8 mouse cellular contexts compared by ENCODE assay signal in genomic region chr6:108738463-108739203, GRCm38 (mm10). TPM values are rescaled to one million over a fixed set of nuclear protein-coding genes. Genes with fewer than 3 reads are reported as not detected.
DNase-seq lines count a peak whose midpoint lies in the region; ATAC-seq and TF ChIP-seq lines count a peak whose summit lies in the region.
"Had no signal": no experiment of that assay in that cellular context is flagged by ENCODE, and none has a peak within 500 bp of the region (broad histone marks: within the 10 kb centered on the region; RNA-seq: fewer than 3 reads in every experiment).

No protein-coding gene starts in this region.

- H3K4me3 ChIP-seq in kidney, embryonic 15.5 days (replicated peaks): no peak overlapping the region
- H3K4me3 ChIP-seq in limb, embryonic 13.5 days: no peak overlapping the region
- H3K4me3 ChIP-seq in neural tube, embryonic 15.5 days (replicated peaks): no peak overlapping the region
- H3K4me3 ChIP-seq: megakaryocyte, embryonic 14.5 days had no signal

- H3K9me3 ChIP-seq in kidney, embryonic 15.5 days (replicated peaks): no peaks in the 10 kb centered on the region
- H3K9me3 ChIP-seq in limb, embryonic 13.5 days: no peaks in the 10 kb centered on the region
- H3K9me3 ChIP-seq in neural tube, embryonic 15.5 days (replicated peaks): no peaks in the 10 kb centered on the region

- H3K4me1 ChIP-seq in kidney, embryonic 15.5 days: peaks cover 14% of the 10 kb centered on the region
- peaks cover 13% of the 10 kb centered on the region for H3K4me1 ChIP-seq in limb, embryonic 13.5 days
- H3K4me1 ChIP-seq in neural tube, embryonic 15.5 days: no peaks in the 10 kb centered on the region

- no peak overlapping the region for H3K9ac ChIP-seq in kidney, embryonic 15.5 days
- H3K9ac ChIP-seq in limb, embryonic 13.5 days: no peak overlapping the region
- H3K9ac ChIP-seq in neural tube, embryonic 15.5 days (replicated peaks): no peak overlapping the region

- H3K4me2 ChIP-seq in kidney, embryonic 15.5 days: no peak overlapping the region
- H3K4me2 ChIP-seq in limb, embryonic 13.5 days (replicated peaks): no peak overlapping the region
- no peak overlapping the region for H3K4me2 ChIP-seq in neural tube, embryonic 15.5 days

- no peaks in the 10 kb centered on the region for H3K36me3 ChIP-seq in kidney, embryonic 15.5 days
- H3K36me3 ChIP-seq in limb, embryonic 13.5 days: no peaks in the 10 kb centered on the region
- no peaks in the 10 kb centered on the region for H3K36me3 ChIP-seq in neural tube, embryonic 15.5 days

- H3K27ac ChIP-seq in kidney, embryonic 15.5 days: peak overlapping the region; percentile 45; the same call in 1 of the 2 replicates
- 0 out of 2 replicates have a peak overlapping the region, but pooled peaks have one; percentile 15 for H3K27ac ChIP-seq in limb, embryonic 13.5 days
- no peak overlapping the region for H3K27ac ChIP-seq in neural tube, embryonic 15.5 days (replicated peaks)

- no peak for DNase-seq in kidney, postnatal 25 days
- DNase-seq in brain, embryonic 14.5 days (ENCODE audit: low read depth): peak; percentile 79
- DNase-seq in gonadal fat pad, adult 2 months (ENCODE audit: low read depth): peak; percentile 38
- DNase-seq in spleen, postnatal 36 days (ENCODE audit: low spot score in 2 of 2): no peak

- ATAC-seq in kidney, embryonic 15.5 days (replicated peaks; ENCODE audit: low FRiP score): peak; percentile 80
- peak; percentile 62; the same call in 1 of the 2 replicates for ATAC-seq in limb, embryonic 13.5 days (ENCODE audit: low FRiP score, low read depth)
- no peak for ATAC-seq in neural tube, embryonic 15.5 days (ENCODE audit: low FRiP score)

- TF ChIP-seq POLR2A in brain, embryonic 14.5 days (IDR thresholded peaks at IDR 0.05; ENCODE audit: borderline replicate concordance, extremely low read depth, insufficient read depth, insufficient read length, poor library complexity, severe bottlenecking): no peak

- 33% methylated on average over 9 of the region's 9 CpGs for WGBS in kidney, embryonic 15.5 days
- WGBS in limb, embryonic 13.5 days: 39% methylated on average over 9 of the region's 9 CpGs
- 71% methylated on average over 9 of the region's 9 CpGs for WGBS in neural tube, embryonic 15.5 days

- TF ChIP-seq CTCF in brain, embryonic 14.5 days (IDR thresholded peaks at IDR 0.05; ENCODE audit: borderline replicate concordance, extremely low read depth, insufficient read depth, insufficient read length): no peak

- no peaks in the 10 kb centered on the region for H3K27me3 ChIP-seq in kidney, embryonic 15.5 days
- no peaks in the 10 kb centered on the region for H3K27me3 ChIP-seq in limb, embryonic 13.5 days
- H3K27me3 ChIP-seq in neural tube, embryonic 15.5 days (replicated peaks): no peaks in the 10 kb centered on the region

RNA-seq across cellular contexts. Expression of gene Arl8b, which starts 44.3 kb away (rescaled TPM):
- 78.9 and 79.7 TPM in 2 replicates for polyA plus RNA-seq in kidney, embryonic 15.5 days (2015; fragmentation: Nextera tagmentation; extraction: Ambion mirVana)
- 29.5 and 43.5 TPM in 2 replicates for polyA plus RNA-seq in brain, embryonic 14.5 days (2012; rRNA removed)
- polyA plus RNA-seq in gonadal fat pad, adult 2 months (2012; rRNA removed): 22.0 and 26.3 TPM in 2 replicates
- 65.2 and 72.2 TPM in 2 replicates for polyA plus RNA-seq in limb, embryonic 13.5 days (2015; fragmentation: Nextera tagmentation; extraction: Ambion mirVana)
- 112 and 117 TPM in 2 replicates for polyA plus RNA-seq in neural tube, embryonic 15.5 days (2015; fragmentation: Nextera tagmentation; extraction: Ambion mirVana)

Comparison
In these comparisons a context has a peak if more than half of its experiments do, and no peak if none do; other contexts are left out.
1. DNase-seq: peak in brain, embryonic 14.5 days (single experiment) and gonadal fat pad, adult 2 months (single experiment); none in kidney, postnatal 25 days (0 of 2) and spleen, postnatal 36 days (0 of 2).